8 mouse cellular contexts compared by ENCODE assay signal in the genomic region with DNA sequence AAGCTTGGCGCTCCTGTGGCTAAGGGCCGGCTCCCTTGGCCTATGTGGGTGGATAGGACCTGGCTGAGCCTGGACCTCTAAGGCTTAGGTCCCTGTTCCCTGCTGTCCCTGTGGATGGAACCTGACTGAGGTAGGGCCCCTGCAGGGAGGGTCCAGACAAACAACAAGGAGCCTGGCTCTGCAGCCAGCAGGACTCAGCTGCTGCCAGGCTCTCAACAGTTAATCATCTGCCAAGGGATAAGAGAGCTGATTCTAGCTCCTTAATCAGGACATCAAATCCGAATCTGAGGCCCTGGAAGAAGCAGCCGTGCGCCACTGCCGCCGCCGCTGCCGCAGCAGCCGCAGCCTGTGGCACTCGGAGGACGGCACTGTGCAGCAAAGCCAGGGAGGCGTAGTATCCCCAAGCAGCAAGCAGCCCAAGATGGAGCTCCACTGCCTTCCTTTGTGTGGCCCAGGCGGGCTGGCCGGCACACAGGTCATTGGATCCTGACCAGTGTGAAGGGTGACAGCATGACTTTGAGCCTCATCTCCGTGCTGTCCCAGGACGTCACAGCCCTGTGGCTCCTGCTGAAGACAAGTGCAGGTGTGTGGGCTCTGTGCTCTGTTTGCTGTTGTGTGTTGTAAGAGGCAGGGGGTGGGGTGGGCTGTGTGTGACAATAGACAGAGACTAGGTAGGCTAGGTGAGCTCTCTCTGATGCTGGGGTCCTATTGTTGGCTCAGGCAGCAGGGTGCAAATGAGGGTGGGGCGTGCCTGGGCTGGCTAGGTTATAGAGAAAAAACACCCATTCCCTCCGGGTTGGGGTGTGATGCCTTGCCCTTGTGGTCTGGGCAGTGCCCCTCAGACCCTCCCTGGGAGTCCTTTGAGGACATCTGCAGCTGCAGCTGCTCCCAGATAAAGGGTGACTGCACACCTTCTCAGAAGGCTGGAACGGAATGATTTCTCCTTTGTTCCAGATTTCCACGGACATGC.
DNase-seq lines count a peak whose midpoint lies in the region; ATAC-seq lines count a peak whose summit lies in the region.

No protein-coding gene starts in this region.

- intact Hi-C loops in heart, postnatal 25 days (cut with DNase I): no loop called here

- peak overlapping the region; percentile 64 for H3K4me2 ChIP-seq in heart, embryonic 15.5 days

- peak overlapping the region; percentile 46 for H3K9ac ChIP-seq in heart, embryonic 15.5 days

- H3K27ac ChIP-seq in heart, embryonic 15.5 days: peak overlapping the region; percentile 24; the same call in 1 of the 2 replicates
- H3K27ac ChIP-seq in forebrain, embryonic 10.5 days: peak overlapping the region; percentile 84

- peak; percentile 39; the same call in 1 of the 2 replicates for ATAC-seq in heart, embryonic 15.5 days (replicated peaks; ENCODE audit: insufficient number of reproducible peaks, insufficient read depth, low FRiP score, low read depth)

- no peaks in the 10 kb centered on the region for H3K9me3 ChIP-seq in heart, embryonic 15.5 days (replicated peaks)
- no peaks in the 10 kb centered on the region for H3K9me3 ChIP-seq in forebrain, embryonic 10.5 days

- no peak for DNase-seq in heart, postnatal 25 days (ENCODE audit: low spot score)
- peak; percentile 80 for DNase-seq in brain, adult 2 months (ENCODE audit: low read depth, low spot score)
- peak; percentile 31 for DNase-seq in forebrain, embryonic 10.5 days (ENCODE audit: extremely low spot score, low spot score)
- DNase-seq in kidney, postnatal 36 days: peak; percentile 36 to 48
- DNase-seq in retina, postnatal 7 days (ENCODE audit: low read depth, low spot score): peak; percentile 85
- no peak for DNase-seq in ovary, postnatal 10 days (ENCODE audit: low spot score)
- DNase-seq in ovary, adult 18-20 months (ENCODE audit: low spot score): no peak

- 11% methylated on average over 21 of the region's 21 CpGs for WGBS in heart, embryonic 15.5 days
- 6% methylated on average over 21 of the region's 21 CpGs for WGBS in forebrain, embryonic 10.5 days

- H3K27me3 ChIP-seq in heart, embryonic 15.5 days: 0 out of 2 replicates have a peak, but pooled peaks cover 8% of the 10 kb centered on the region
- peaks cover 7% of the 10 kb centered on the region for H3K27me3 ChIP-seq in forebrain, embryonic 10.5 days (ENCODE audit: poor library complexity, severe bottlenecking)

- peak overlapping the region; percentile 50 for H3K4me3 ChIP-seq in heart, embryonic 15.5 days
- peak overlapping the region; percentile 49 for H3K4me3 ChIP-seq in forebrain, embryonic 10.5 days

- peaks cover 21% of the 10 kb centered on the region for H3K4me1 ChIP-seq in heart, embryonic 15.5 days (replicated peaks)
- H3K4me1 ChIP-seq in forebrain, embryonic 10.5 days: peaks cover 34% of the 10 kb centered on the region

- no peaks in the 10 kb centered on the region for H3K36me3 ChIP-seq in heart, embryonic 15.5 days
- H3K36me3 ChIP-seq in forebrain, embryonic 10.5 days (replicated peaks): no peaks in the 10 kb centered on the region; the same call in 1 of the 2 replicates

Comparison
In these comparisons a context has a peak if more than half of its experiments do, and no peak if none do; other contexts are left out.
1. DNase-seq: peak in brain, adult 2 months (single experiment), forebrain, embryonic 10.5 days (single experiment), kidney, postnatal 36 days (2 of 2) and retina, postnatal 7 days (single experiment); none in heart, postnatal 25 days (single experiment), ovary, postnatal 10 days (single experiment) and ovary, adult 18-20 months (single experiment).